Mouse (Mus musculus): ENCODE results near the gene Rapgef6. TPM values are rescaled to one million over a fixed set of nuclear protein-coding genes. Genes with fewer than 3 reads are reported as not detected.
A peak's percentile ranks its signal among the peaks of the same experiment; 100 is the strongest.

Rapgef6 gene
- total and polyA plus RNA-seq, 3 experiments, result 14.9 to 23.7 (median 23.5) TPM

- no peak for DNase-seq
Measured at GRCm38 (mm10) chr11:54693696-54694095, 171.0 kb downstream of the Rapgef6 start.

GRCm38 (mm10) chr11:54694291-54694690 lies 171.6 kb downstream of the Rapgef6 start:
- no peak for DNase-seq

GRCm38 (mm10) chr11:54695951-54696350 lies 173.3 kb downstream of the Rapgef6 start:
- DNase-seq, result peak; percentile 56

- DNase-seq, result no peak
Measured at GRCm38 (mm10) chr11:54697611-54698010, 175.0 kb downstream of the Rapgef6 start.

GRCm38 (mm10) chr11:54698636-54699035 lies 176.0 kb downstream of the Rapgef6 start:
- no peak for DNase-seq

- DNase-seq, result no peak
Measured at GRCm38 (mm10) chr11:54699972-54700371, 177.3 kb downstream of the Rapgef6 start.

GRCm38 (mm10) chr11:54701848-54702247 lies 179.2 kb downstream of the Rapgef6 start:
- DNase-seq, result no peak

GRCm38 (mm10) chr11:54703306-54703705 lies 180.7 kb downstream of the Rapgef6 start:
- DNase-seq, result peak; percentile 65

- no peak for DNase-seq
Measured at GRCm38 (mm10) chr11:54708153-54708552, 185.5 kb downstream of the Rapgef6 start.

- DNase-seq, result no peak
Measured at GRCm38 (mm10) chr11:54709645-54710044, 187.0 kb downstream of the Rapgef6 start.

- no peak for DNase-seq
Measured at GRCm38 (mm10) chr11:54710512-54711293, 188.1 kb downstream of the Rapgef6 start.

GRCm38 (mm10) chr11:54712849-54713248 lies 190.2 kb downstream of the Rapgef6 start:
- no peak for DNase-seq

- no peak for DNase-seq
Measured at GRCm38 (mm10) chr11:54717893-54718292, 195.2 kb downstream of the Rapgef6 start.

- peak; percentile 72 for DNase-seq
Measured at GRCm38 (mm10) chr11:54718601-54719000, 196.0 kb downstream of the Rapgef6 start.

GRCm38 (mm10) chr11:54722057-54722456 lies 199.4 kb downstream of the Rapgef6 start:
- DNase-seq, result no peak

- peak; percentile 46 for DNase-seq
Measured at GRCm38 (mm10) chr11:54724353-54725034, 201.8 kb downstream of the Rapgef6 start.

GRCm38 (mm10) chr11:54726571-54727062 lies 204.0 kb downstream of the Rapgef6 start:
- DNase-seq, result no peak

- no peak for DNase-seq
Measured at GRCm38 (mm10) chr11:54727327-54727901, 204.8 kb downstream of the Rapgef6 start.

- no peak for DNase-seq
Measured at GRCm38 (mm10) chr11:54728371-54728770, 205.7 kb downstream of the Rapgef6 start.

- DNase-seq, result no peak
Measured at GRCm38 (mm10) chr11:54729311-54729710, 206.7 kb downstream of the Rapgef6 start.

- DNase-seq, result no peak
Measured at GRCm38 (mm10) chr11:54730931-54731330, 208.3 kb downstream of the Rapgef6 start.

- DNase-seq, result no peak
Measured at GRCm38 (mm10) chr11:54731367-54731766, 208.7 kb downstream of the Rapgef6 start.

GRCm38 (mm10) chr11:54733546-54733945 lies 210.9 kb downstream of the Rapgef6 start:
- no peak for DNase-seq

All from adrenal gland, adult 2 months (tissue).